Mouse (Mus musculus) CH12.LX (cell line): ENCODE results near the gene Tns2.

Experiments used
- CTCF ChIP-seq, 2 experiments: IDR thresholded peaks in 1 of 2; conservative IDR thresholded peaks in 1 of 2; 2 replicates each; pipeline ENCODE4 v1.5.1; 2011 to 2012; ENCODE audit warnings: low read depth in 2 of 2, low read length in 2 of 2, improper control_type of control experiment in 1 of 2, inconsistent platforms in 1 of 2, mild to moderate bottlenecking in 1 of 2, moderate library complexity in 1 of 2
- ELF1 ChIP-seq: IDR thresholded peaks from 2 replicates; pipeline ENCODE4 v1.6.1; 2014; ENCODE audit warnings: low read depth, mild to moderate bottlenecking, inconsistent platforms, low read length, improper control_type of control experiment
- IRF4 ChIP-seq: IDR thresholded peaks from 2 replicates; pipeline ENCODE4 v1.6.1; 2014; ENCODE audit warnings: low read depth, mild to moderate bottlenecking, inconsistent platforms, low read length, improper control_type of control experiment
- KAT2A ChIP-seq: IDR thresholded peaks from 2 replicates; pipeline ENCODE4 v1.6.1; 2012; ENCODE audit warnings: low read length, improper control_type of control experiment, inconsistent platforms; ENCODE audit not compliant: insufficient replicate concordance
- MXI1 ChIP-seq: IDR thresholded peaks from 2 replicates; pipeline ENCODE4 v1.6.1; 2011; ENCODE audit warnings: mild to moderate bottlenecking, low read depth, low read length, improper control_type of control experiment
- MYC ChIP-seq: IDR thresholded peaks from 2 replicates; pipeline ENCODE4 v1.6.1; 2011; ENCODE audit warnings: low read depth, mild to moderate bottlenecking, improper control_type of control experiment, low read length
- NRF1 ChIP-seq: IDR thresholded peaks from 2 replicates; pipeline ENCODE4 v1.6.1; 2014; ENCODE audit warnings: low read depth, mild to moderate bottlenecking, inconsistent platforms, low read length, improper control_type of control experiment, moderate library complexity
- POLR2A ChIP-seq: IDR thresholded peaks from 2 replicates; pipeline ENCODE4 v1.6.1; 2011; ENCODE audit warnings: low read depth, mild to moderate bottlenecking, improper control_type of control experiment, low read length
- UBTF ChIP-seq: IDR thresholded peaks from 2 replicates; pipeline ENCODE4 v1.6.1; 2012; ENCODE audit warnings: low read depth, mild to moderate bottlenecking, inconsistent platforms, low read length, improper control_type of control experiment, moderate library complexity
- ZC3H11A ChIP-seq: IDR thresholded peaks from 2 replicates; pipeline ENCODE4 v1.6.1; 2012; ENCODE audit warnings: low read depth, mild to moderate bottlenecking, inconsistent platforms, low read length, improper control_type of control experiment

DNA sequence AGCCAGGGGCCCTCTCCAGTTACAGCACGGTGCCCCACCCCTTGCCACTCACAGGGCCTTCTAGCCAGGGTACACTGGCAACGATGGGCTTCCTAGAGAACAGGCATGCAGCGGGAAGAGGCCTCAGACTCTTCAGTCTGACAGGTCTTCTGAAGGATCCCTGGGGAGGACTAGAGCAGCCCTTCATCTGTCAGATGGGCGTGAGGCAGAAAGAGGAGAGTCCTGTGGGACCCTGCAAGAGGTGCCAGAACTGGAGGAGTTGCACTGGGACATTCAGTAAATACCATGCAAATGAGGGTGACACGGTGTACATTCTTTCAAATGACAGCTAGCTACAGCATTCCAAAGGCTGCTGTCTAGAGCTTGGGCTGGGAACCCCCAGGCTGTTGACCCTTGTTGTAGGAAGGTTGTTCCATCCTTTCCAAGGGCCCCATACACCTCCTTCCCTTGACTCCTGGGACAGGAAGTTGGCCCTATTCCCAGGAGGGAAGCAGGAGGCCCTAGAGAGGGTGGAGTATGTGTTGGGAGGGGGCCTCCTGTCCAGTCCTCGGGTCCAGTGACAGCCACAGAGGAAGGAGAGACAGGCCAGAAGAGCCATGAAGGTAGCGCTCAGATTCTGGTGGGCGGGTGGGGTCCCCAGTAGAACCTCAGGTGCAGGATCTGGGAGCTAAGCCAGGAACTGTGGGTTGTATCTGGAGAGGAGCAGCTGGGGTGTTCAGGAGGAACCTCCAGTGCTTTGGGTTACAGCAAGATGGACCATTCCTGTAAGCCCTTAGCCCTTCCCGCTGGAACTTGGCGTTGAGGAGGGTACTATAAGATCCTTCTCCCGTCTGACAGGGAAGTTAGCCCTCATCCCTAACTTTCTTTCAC is 1.7 kb downstream of the Tns2 start:
- TF ChIP-seq MYC (no peak), POLR2A (no peak), UBTF (no peak), IRF4 (no peak), ZC3H11A (no peak), NRF1 (no peak), CTCF (conservative IDR thresholded peaks at IDR 0.05 in 1 of 2, IDR thresholded peaks at IDR 0.05 in 1 of 2; ENCODE audit: low read depth in 2 of 2, low read length in 2 of 2) (no peak), KAT2A (no peak), ELF1 (no peak), MXI1 (no peak)
